Mouse (Mus musculus): ENCODE results near the gene Ddit4l. TPM values are rescaled to one million over a fixed set of nuclear protein-coding genes. Genes with fewer than 3 reads are reported as not detected.

Ddit4l gene
- polyA plus RNA-seq, 1 experiment, result 4.1 TPM

DNA sequence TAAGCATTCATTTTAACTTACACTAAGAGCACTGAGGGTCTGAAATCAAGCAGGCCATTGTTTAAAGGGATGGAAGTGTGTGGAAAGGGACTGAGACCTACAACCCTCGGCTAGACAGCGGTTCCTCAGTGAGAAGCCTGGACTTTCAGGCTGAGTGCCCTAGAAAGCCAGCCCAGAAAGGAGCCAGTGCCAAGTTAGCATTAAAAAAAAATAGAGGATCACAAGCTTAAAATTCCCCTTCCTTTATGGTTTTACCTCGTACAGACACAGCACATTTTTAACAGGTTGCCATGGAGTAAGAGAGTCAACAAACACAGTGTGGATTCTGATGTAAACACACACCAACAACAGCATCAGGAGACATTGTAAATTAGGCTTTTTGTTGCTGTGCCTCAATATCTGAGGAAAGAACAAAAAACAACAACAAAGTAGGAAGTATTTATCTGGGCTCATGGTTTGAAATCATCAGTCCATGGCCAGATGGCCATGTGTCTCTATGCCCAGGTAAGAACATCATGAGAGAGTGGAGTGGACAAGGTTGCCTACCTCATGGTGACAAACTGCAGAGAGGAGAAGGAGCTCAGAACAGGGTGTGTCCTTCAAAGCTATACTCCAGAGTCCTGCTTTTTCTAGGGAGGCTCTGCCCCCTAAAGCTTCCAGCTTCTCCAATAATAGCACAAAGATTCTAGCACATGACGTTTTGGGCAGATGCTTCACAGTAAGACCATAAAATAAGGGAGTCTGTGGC lies 10.1 kb upstream of the Ddit4l start:
- no peaks in the 10 kb centered on the region for H3K27me3 ChIP-seq (ENCODE audit: control insufficient read depth, insufficient read depth, low read length)
- TF ChIP-seq CTCF (IDR thresholded peaks at IDR 0.05; ENCODE audit: borderline replicate concordance, insufficient read depth, low read depth, low read length) (no peak), POLR2A (IDR thresholded peaks at IDR 0.05; ENCODE audit: borderline replicate concordance, insufficient read depth, low read length) (no peak)
- H3K4me3 ChIP-seq (replicated peaks; ENCODE audit: insufficient read depth, low read depth, low read length), result no peak overlapping the region
- WGBS, result 57% methylated on average over 4 of the region's 4 CpGs
- no peak for DNase-seq
- no peaks in the 10 kb centered on the region for H3K4me1 ChIP-seq (ENCODE audit: control insufficient read depth, insufficient read depth, low read length)
- H3K27ac ChIP-seq (ENCODE audit: insufficient read depth, low read length), result no peak overlapping the region

DNA sequence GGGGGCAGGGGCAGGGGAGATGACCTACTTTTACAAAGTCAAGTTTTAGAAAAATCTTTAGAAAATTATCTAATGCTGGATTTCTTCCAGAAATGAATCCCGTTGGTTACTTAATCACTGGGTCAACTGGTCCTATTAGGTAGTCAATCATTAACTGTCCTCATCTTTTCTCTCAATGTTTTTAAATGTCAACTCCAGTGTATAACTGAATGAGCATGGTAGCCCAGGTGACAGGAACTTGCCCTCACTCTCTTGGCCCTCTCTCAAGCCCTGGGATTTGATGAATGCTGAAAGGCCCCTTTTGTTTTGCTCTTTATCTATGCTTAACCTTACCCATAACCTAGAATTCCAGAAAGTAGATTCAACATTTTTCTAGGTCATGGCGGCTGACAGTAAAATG lies 9.4 kb upstream of the Ddit4l start:
- Histone ChIP-seq H3K4me3 (replicated peaks; ENCODE audit: insufficient read depth, low read depth, low read length) (no peak overlapping the region), H3K27me3 (ENCODE audit: control insufficient read depth, insufficient read depth, low read length) (no peaks in the 10 kb centered on the region), H3K27ac (ENCODE audit: insufficient read depth, low read length) (no peak overlapping the region), H3K4me1 (ENCODE audit: control insufficient read depth, insufficient read depth, low read length) (no peaks in the 10 kb centered on the region)
- WGBS, result 88% methylated on average over 2 of the region's 2 CpGs
- no peak for DNase-seq
- no peak for TF ChIP-seq POLR2A (IDR thresholded peaks at IDR 0.05; ENCODE audit: borderline replicate concordance, insufficient read depth, low read length)
- TF ChIP-seq CTCF (IDR thresholded peaks at IDR 0.05; ENCODE audit: borderline replicate concordance, insufficient read depth, low read depth, low read length), result no peak

- no peak for TF ChIP-seq CTCF (IDR thresholded peaks at IDR 0.05; ENCODE audit: borderline replicate concordance, insufficient read depth, low read depth, low read length)
- TF ChIP-seq POLR2A (IDR thresholded peaks at IDR 0.05; ENCODE audit: borderline replicate concordance, insufficient read depth, low read length), result no peak
- Histone ChIP-seq H3K4me3 (replicated peaks; ENCODE audit: insufficient read depth, low read depth, low read length) (no peak overlapping the region), H3K27ac (ENCODE audit: insufficient read depth, low read length) (no peak overlapping the region), H3K27me3 (ENCODE audit: control insufficient read depth, insufficient read depth, low read length) (no peaks in the 10 kb centered on the region; the same call in 1 of the 2 replicates), H3K4me1 (ENCODE audit: control insufficient read depth, insufficient read depth, low read length) (peaks cover 3% of the 10 kb centered on the region; the same call in 1 of the 2 replicates)
- DNase-seq, result no peak
- WGBS, result 56% methylated on average over 5 of the region's 5 CpGs
Measured at GRCm38 (mm10) chr3:137620540-137620939, 872 bp upstream of the Ddit4l start.

DNA sequence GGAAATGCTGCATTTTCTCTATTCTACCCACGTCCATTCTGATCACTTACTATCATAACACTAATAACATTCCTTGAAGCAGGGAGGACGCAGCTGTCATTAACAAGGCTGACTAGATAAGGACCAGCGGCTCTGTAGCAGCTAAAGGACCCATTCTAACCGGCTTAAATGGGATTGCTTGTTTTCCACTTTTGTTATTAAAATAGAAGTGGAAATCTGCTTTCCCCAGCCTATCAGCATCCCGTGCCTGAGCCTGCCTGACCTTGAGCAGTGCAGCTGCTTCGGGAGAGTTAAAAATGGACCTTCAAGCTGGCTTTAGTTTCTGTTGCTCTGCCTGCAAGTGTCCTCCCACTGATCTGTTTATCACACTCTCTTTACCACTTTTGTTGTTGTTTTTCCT lies 679 bp downstream of the Ddit4l start:
- no peak for DNase-seq
- Histone ChIP-seq H3K27me3 (ENCODE audit: control insufficient read depth, insufficient read depth, low read length) (no peaks in the 10 kb centered on the region; the same call in 1 of the 2 replicates), H3K4me3 (replicated peaks; ENCODE audit: insufficient read depth, low read depth, low read length) (no peak overlapping the region), H3K27ac (ENCODE audit: insufficient read depth, low read length) (no peak overlapping the region), H3K4me1 (ENCODE audit: control insufficient read depth, insufficient read depth, low read length) (peaks cover 3% of the 10 kb centered on the region; the same call in 1 of the 2 replicates)
- 79% methylated on average over 6 of the region's 6 CpGs for WGBS
- no peak for TF ChIP-seq CTCF (IDR thresholded peaks at IDR 0.05; ENCODE audit: borderline replicate concordance, insufficient read depth, low read depth, low read length)

DNA sequence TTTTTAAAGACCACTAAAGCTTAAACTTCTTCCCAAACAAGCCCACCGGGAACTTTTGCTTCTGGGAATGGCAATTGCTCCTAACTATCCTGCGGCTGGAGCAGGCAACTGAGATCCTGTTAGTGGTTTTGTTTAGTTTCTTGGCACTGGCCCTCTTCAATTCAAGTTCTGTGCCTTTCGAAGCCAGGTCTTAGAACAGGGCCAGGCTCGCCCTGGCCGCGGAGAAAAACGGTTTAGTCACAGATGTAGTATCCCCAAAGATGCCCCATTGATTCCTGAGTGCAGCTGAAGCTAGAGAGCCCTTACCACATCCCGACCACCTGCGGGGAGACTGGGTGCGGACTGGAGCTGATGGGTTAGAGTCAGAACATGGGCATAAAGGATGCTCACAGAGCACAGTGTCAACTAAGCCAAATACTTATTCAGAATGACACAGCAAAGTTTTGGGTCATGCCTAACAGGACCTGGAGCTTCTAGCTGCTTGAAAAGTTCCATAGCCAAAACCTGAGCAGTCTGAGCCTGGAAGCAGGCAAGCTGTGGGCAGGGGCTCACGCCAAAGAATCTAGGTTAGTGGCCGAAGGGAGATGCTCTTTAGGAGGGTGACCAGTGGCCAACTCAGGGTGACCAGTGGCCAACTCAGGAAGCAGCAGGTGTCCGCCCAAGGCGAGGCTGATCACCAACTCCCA lies 1.6 kb downstream of the Ddit4l start:
- Histone ChIP-seq H3K27me3 (ENCODE audit: control insufficient read depth, insufficient read depth, low read length) (no peaks in the 10 kb centered on the region; the same call in 1 of the 2 replicates), H3K4me1 (ENCODE audit: control insufficient read depth, insufficient read depth, low read length) (peaks cover 3% of the 10 kb centered on the region; the same call in 1 of the 2 replicates), H3K27ac (ENCODE audit: insufficient read depth, low read length) (no peak overlapping the region), H3K4me3 (replicated peaks; ENCODE audit: insufficient read depth, low read depth, low read length) (peak overlapping the region; percentile 9)
- TF ChIP-seq POLR2A (IDR thresholded peaks at IDR 0.05; ENCODE audit: borderline replicate concordance, insufficient read depth, low read length), result no peak
- no peak for TF ChIP-seq CTCF (IDR thresholded peaks at IDR 0.05; ENCODE audit: borderline replicate concordance, insufficient read depth, low read depth, low read length)
- DNase-seq, result peak in 1 of 2 experiments; percentile 10
- WGBS, result 22% methylated on average over 14 of the region's 14 CpGs

GRCm38 (mm10) chr3:137623581-137624362 lies 2.4 kb downstream of the Ddit4l start:
- Histone ChIP-seq H3K27ac (ENCODE audit: insufficient read depth, low read length) (no peak overlapping the region), H3K4me1 (ENCODE audit: control insufficient read depth, insufficient read depth, low read length) (peaks cover 3% of the 10 kb centered on the region; the same call in 1 of the 2 replicates), H3K4me3 (replicated peaks; ENCODE audit: insufficient read depth, low read depth, low read length) (peak overlapping the region; percentile 43), H3K27me3 (ENCODE audit: control insufficient read depth, insufficient read depth, low read length) (no peaks in the 10 kb centered on the region; the same call in 1 of the 2 replicates)
- WGBS, result 2% methylated on average over 47 of the region's 47 CpGs
- no peak for TF ChIP-seq POLR2A (IDR thresholded peaks at IDR 0.05; ENCODE audit: borderline replicate concordance, insufficient read depth, low read length)
- TF ChIP-seq CTCF (IDR thresholded peaks at IDR 0.05; ENCODE audit: borderline replicate concordance, insufficient read depth, low read depth, low read length), result no peak
- peak; percentile 15 to 25 for DNase-seq

DNA sequence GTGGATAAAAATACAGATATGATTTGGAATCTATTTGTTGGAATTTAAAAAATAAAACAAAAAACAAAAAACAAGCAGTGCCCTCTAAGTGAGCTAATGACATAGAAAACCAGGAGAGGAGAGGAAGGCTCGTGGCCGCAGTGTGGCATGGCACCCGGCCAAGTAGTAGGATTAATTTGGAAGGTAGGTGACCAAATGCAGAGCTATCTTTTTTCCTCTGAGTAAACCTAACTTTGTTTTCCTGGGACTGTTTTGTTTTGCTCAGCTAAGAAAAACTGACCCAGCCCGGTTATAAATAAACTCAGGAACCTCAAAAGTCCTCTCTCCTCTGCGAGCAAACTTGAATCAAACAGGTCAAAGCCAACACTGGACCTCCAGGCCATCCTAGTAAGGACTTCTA lies 3.6 kb downstream of the Ddit4l start:
- TF ChIP-seq CTCF (IDR thresholded peaks at IDR 0.05; ENCODE audit: borderline replicate concordance, insufficient read depth, low read depth, low read length) (no peak), POLR2A (IDR thresholded peaks at IDR 0.05; ENCODE audit: borderline replicate concordance, insufficient read depth, low read length) (no peak)
- WGBS, result 62% methylated on average over 5 of the region's 5 CpGs
- peak in 1 of 2 experiments; percentile 14 for DNase-seq
- H3K27ac ChIP-seq (ENCODE audit: insufficient read depth, low read length), result no peak overlapping the region
- H3K4me3 ChIP-seq (replicated peaks; ENCODE audit: insufficient read depth, low read depth, low read length), result no peak overlapping the region
- peaks cover 3% of the 10 kb centered on the region; the same call in 1 of the 2 replicates for H3K4me1 ChIP-seq (ENCODE audit: control insufficient read depth, insufficient read depth, low read length)
- H3K27me3 ChIP-seq (ENCODE audit: control insufficient read depth, insufficient read depth, low read length), result no peaks in the 10 kb centered on the region; the same call in 1 of the 2 replicates

Data from cerebellum, adult 2 months (tissue).